Mouse (Mus musculus) E14TG2a.4 (cell line): ENCODE measurements around the gene Ranbp1.

ENCODE experiments used
- CTCF ChIP-seq: conservative IDR thresholded peaks from 2 replicates; pipeline ENCODE4 v1.5.1; 2014; ENCODE audit warnings: low read length
- NANOG ChIP-seq: IDR thresholded peaks from 2 replicates; pipeline ENCODE4 v1.6.1; 2014; ENCODE audit warnings: borderline replicate concordance, low read length, mixed read lengths
- POU5F1 ChIP-seq: IDR thresholded peaks from 2 replicates; pipeline ENCODE4 v1.6.1; 2014; ENCODE audit warnings: low read length, borderline replicate concordance

DNA sequence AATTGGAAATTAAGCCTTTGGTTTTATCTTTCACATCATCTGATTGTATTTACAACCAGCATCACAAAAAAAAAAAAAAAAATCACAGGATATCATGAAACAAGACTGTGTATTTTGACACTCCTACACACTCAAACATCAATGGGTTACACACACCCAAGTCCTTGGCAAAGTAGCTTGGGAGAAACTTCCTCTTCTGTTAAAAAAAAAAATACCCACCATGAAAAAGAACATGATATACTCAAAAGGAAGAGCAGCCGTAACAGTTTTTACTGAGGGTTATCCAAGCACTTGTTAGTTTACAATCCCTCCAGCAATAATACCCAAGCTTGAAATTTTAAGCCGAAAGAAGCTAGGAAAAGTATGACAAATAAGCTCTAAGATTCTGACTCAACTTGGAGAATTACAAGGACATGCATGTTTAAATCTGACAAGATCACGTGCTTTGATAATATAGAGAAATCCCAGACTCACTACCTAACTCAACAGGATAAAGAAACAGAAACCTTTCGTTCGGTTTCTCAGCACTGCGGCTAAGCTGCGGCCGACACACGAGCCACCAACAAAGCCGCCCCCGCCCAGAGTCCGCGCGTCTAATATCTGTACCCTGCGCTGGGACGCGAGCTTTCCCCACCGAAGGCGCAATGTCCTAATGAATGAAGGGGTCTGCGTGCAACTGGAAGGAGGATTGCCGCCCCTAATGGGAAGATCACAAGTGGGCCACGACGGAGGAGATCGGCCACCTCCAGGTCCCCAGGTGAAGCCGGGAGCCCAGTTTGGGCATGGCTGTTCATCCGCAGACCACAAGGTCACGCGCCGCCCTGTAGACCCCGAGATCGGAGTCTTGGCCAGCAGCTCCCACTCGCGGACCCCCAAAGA is 772 bp downstream of the Ranbp1 start:
- no peak for TF ChIP-seq CTCF
- no peak for TF ChIP-seq POU5F1
- TF ChIP-seq NANOG, result no peak
